Mouse (Mus musculus): ENCODE data around the gene Dppa2. TPM values are rescaled to one million over a fixed set of nuclear protein-coding genes. Genes with fewer than 3 reads are reported as not detected.

The Dppa2 gene
- polyA plus RNA-seq, 1 experiment from 2014 or later = not detected

- Histone ChIP-seq H3K9ac (no peak overlapping the region), H3K27me3 (replicated peaks) (no peaks in the 10 kb centered on the region), H3K4me1 (no peaks in the 10 kb centered on the region), H3K9me3 (no peaks in the 10 kb centered on the region), H3K27ac (no peak overlapping the region), H3K36me3 (no peaks in the 10 kb centered on the region), H3K4me2 (no peak overlapping the region), H3K4me3 (replicated peaks) (no peak overlapping the region)
- WGBS = 79% methylated on average over 5 of the region's 5 CpGs
- no peak for ATAC-seq (ENCODE audit: insufficient read depth, low FRiP score, low read depth)
Observed at GRCm38 (mm10) chr16:48355716-48356115, 52.0 kb downstream of the Dppa2 start.

DNA sequence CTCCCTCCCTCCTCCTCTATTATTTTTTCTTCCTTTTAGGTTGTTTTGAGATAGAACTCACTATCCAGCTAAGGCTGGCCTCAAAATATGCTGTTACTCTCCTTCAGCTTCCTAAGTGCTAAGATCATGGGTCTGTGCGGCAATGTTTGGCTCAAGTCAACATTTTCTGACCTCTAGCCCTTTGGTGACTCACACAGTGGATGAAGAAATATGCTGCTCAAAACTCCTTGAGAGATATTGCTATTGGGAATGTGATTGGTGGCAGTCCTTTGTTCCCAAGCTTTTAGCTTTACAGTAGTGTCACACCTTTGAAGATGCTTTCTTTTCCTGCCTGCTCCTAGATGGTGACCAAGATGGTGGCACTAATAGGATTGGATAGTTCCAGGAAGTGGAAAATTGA is 52.7 kb downstream of the Dppa2 start:
- Histone ChIP-seq H3K4me2 (no peak overlapping the region), H3K27ac (no peak overlapping the region), H3K9ac (no peak overlapping the region), H3K36me3 (no peaks in the 10 kb centered on the region), H3K27me3 (replicated peaks) (no peaks in the 10 kb centered on the region), H3K9me3 (no peaks in the 10 kb centered on the region), H3K4me1 (no peaks in the 10 kb centered on the region), H3K4me3 (replicated peaks) (no peak overlapping the region)
- no peak for ATAC-seq (ENCODE audit: insufficient read depth, low FRiP score, low read depth)
- WGBS = 58% methylated on average over 1 of the region's 1 CpGs

- no peak for ATAC-seq (ENCODE audit: insufficient read depth, low FRiP score, low read depth)
- no peaks in the 10 kb centered on the region for H3K4me1 ChIP-seq
- H3K27ac ChIP-seq = no peak overlapping the region
- H3K36me3 ChIP-seq = no peaks in the 10 kb centered on the region
- H3K4me2 ChIP-seq = no peak overlapping the region
- no peaks in the 10 kb centered on the region for H3K27me3 ChIP-seq (replicated peaks)
- no peaks in the 10 kb centered on the region for H3K9me3 ChIP-seq
- 89% methylated on average over 12 of the region's 12 CpGs for WGBS
- no peak overlapping the region for H3K4me3 ChIP-seq (replicated peaks)
- no peak overlapping the region for H3K9ac ChIP-seq
Observed at GRCm38 (mm10) chr16:48360887-48361286, 57.2 kb downstream of the Dppa2 start.

- Histone ChIP-seq H3K4me3 (replicated peaks) (no peak overlapping the region), H3K9ac (no peak overlapping the region), H3K27ac (no peak overlapping the region), H3K36me3 (no peaks in the 10 kb centered on the region), H3K4me1 (no peaks in the 10 kb centered on the region), H3K9me3 (no peaks in the 10 kb centered on the region), H3K27me3 (replicated peaks) (no peaks in the 10 kb centered on the region), H3K4me2 (no peak overlapping the region)
- WGBS = 90% methylated on average over 5 of the region's 5 CpGs
- no peak for ATAC-seq (ENCODE audit: insufficient read depth, low FRiP score, low read depth)
Observed at GRCm38 (mm10) chr16:48366801-48367200, 63.1 kb downstream of the Dppa2 start.

GRCm38 (mm10) chr16:48368096-48368495 is 64.4 kb downstream of the Dppa2 start:
- H3K4me2 ChIP-seq = no peak overlapping the region
- no peaks in the 10 kb centered on the region for H3K4me1 ChIP-seq
- no peak for ATAC-seq (ENCODE audit: insufficient read depth, low FRiP score, low read depth)
- H3K27me3 ChIP-seq (replicated peaks) = no peaks in the 10 kb centered on the region
- no peaks in the 10 kb centered on the region for H3K9me3 ChIP-seq
- no peak overlapping the region for H3K27ac ChIP-seq
- H3K36me3 ChIP-seq = no peaks in the 10 kb centered on the region
- 91% methylated on average over 2 of the region's 2 CpGs for WGBS
- H3K9ac ChIP-seq = no peak overlapping the region
- H3K4me3 ChIP-seq (replicated peaks) = no peak overlapping the region

Other genes with a start within 250 kb of the Dppa2 start
- not detected in 2 replicates for gene Dppa4, start 20.2 kb upstream of the Dppa2 start, polyA plus RNA-seq (2015; fragmentation: Nextera tagmentation; extraction: Ambion mirVana)
- gene Gm5485, start 108.5 kb downstream of the Dppa2 start, polyA plus RNA-seq (2015; fragmentation: Nextera tagmentation; extraction: Ambion mirVana) = 0.45 and 0.53 TPM in 2 replicates
- 0.05 TPM in 2 replicates for gene Morc1, start 127.3 kb downstream of the Dppa2 start, polyA plus RNA-seq (2015; fragmentation: Nextera tagmentation; extraction: Ambion mirVana)